Mouse (Mus musculus) limb, embryonic 13.5 days (tissue): ENCODE results near the gene Tbck. TPM values are rescaled to one million over a fixed set of nuclear protein-coding genes. Genes with fewer than 3 reads are reported as not detected.

Experiments used
- ATAC-seq: fragments of 200-750 bp; cut with Nextera tagmentation; 2 replicates; pipeline ENCODE4 v1.8.0; 2017; ENCODE audit warnings: low read depth, moderate number of reproducible peaks, moderate TSS enrichment; ENCODE audit not compliant: low FRiP score
- H3K27ac ChIP-seq: fragments of 300-500 bp; sonication (generic); 2 replicates; pipeline ENCODE4 v1.5.1; 2015; ENCODE audit warnings: inconsistent platforms, mild to moderate bottlenecking, moderate library complexity
- H3K27me3 ChIP-seq: fragments of 300-500 bp; sonication (generic); 2 replicates; pipeline ENCODE4 v1.6.1; 2015; ENCODE audit warnings: mild to moderate bottlenecking, inconsistent platforms
- H3K36me3 ChIP-seq: fragments of 300-500 bp; sonication (generic); 2 replicates; pipeline ENCODE4 v1.6.1; 2015; ENCODE audit warnings: inconsistent platforms, mild to moderate bottlenecking, moderate library complexity
- H3K4me1 ChIP-seq: fragments of 300-500 bp; sonication (generic); 2 replicates; pipeline ENCODE4 v1.6.1; 2015; ENCODE audit warnings: inconsistent platforms
- H3K4me2 ChIP-seq: fragments of 300-500 bp; sonication (generic); replicated peaks from 2 replicates; pipeline ENCODE4 v1.6.1; 2015; ENCODE audit warnings: inconsistent platforms, mild to moderate bottlenecking, moderate library complexity
- H3K4me3 ChIP-seq: fragments of 300-500 bp; sonication (generic); 2 replicates; pipeline ENCODE4 v1.5.1; 2015; ENCODE audit warnings: moderate library complexity, mild to moderate bottlenecking, inconsistent platforms
- H3K9ac ChIP-seq: fragments of 300-500 bp; sonication (generic); 2 replicates; pipeline ENCODE4 v1.6.1; 2015; ENCODE audit warnings: mild to moderate bottlenecking, inconsistent platforms
- H3K9me3 ChIP-seq: fragments of 300-500 bp; sonication (generic); 2 replicates; pipeline ENCODE4 v1.6.1; 2016; ENCODE audit warnings: inconsistent platforms
- WGBS: fragments of 180-500 bp; shearing (Covaris S2); methylation state at CpG from one replicate; pipeline ENCODE4 v1.1.7; 2015; 5-methylcytosine and 5-hydroxymethylcytosine counted together
- polyA plus RNA-seq: library from polyadenylated mRNA; unstranded; fragments of >200 nt; fragmentation: Nextera tagmentation; extraction: Ambion mirVana; gene quantifications from 2 replicates; pipeline ENCODE4 v1.2.1, GENCODE M21; 2015

Tbck gene
- polyA plus RNA-seq, 1 experiment from 2014 or later: 30.9 TPM

DNA sequence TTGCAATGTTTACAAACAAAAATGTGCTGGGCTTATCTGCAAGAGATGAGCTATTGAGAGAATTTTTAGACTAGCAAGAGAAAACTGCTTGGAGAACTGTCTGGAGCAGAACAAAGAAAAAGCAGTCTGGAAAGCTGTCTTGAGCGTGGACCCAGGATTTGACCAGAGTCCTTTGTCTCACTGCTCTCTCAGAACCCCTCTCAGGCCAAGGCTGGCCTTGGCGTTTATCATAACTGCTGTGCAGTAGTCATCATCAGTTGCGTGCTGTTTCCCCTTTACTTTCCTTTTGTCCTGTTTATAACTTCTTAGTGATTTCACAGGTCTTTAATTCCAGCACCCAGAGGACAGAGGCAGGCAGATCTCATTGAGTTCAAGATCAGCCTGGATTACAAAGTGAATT is 20.3 kb downstream of the Tbck start:
- H3K36me3 ChIP-seq: peaks cover 15% of the 10 kb centered on the region
- 84% methylated on average over 3 of the region's 3 CpGs for WGBS
- H3K4me2 ChIP-seq: no peak overlapping the region
- H3K27ac ChIP-seq: no peak overlapping the region
- H3K4me3 ChIP-seq: no peak overlapping the region
- no peak overlapping the region for H3K9ac ChIP-seq
- no peak for ATAC-seq
- H3K27me3 ChIP-seq: no peaks in the 10 kb centered on the region
- H3K4me1 ChIP-seq: no peaks in the 10 kb centered on the region
- H3K9me3 ChIP-seq: no peaks in the 10 kb centered on the region

DNA sequence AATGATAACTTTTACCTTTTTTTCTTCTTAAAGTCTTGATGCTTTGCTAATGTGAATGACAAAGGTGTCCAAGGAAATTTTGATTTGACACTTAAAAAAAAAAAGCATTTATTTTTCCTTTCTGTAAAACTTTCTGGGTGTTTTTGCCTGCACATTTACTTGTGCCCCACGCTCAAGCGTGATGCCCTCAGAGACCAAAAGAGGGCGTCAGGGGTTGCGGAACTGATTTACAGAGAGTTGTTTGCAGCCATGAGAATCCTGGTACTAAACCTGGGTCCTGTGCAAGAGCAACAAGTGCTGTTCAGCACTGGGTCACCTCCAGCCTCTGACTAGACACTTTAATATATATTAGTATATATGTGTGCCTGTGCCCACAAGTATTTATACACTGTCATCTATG is 23.0 kb downstream of the Tbck start:
- ATAC-seq: no peak
- Histone ChIP-seq H3K9ac (no peak overlapping the region), H3K27me3 (no peaks in the 10 kb centered on the region), H3K36me3 (peaks cover 15% of the 10 kb centered on the region), H3K27ac (no peak overlapping the region), H3K4me1 (no peaks in the 10 kb centered on the region), H3K4me2 (no peak overlapping the region), H3K9me3 (peaks cover under 1% of the 10 kb centered on the region; the same call in 1 of the 2 replicates), H3K4me3 (no peak overlapping the region)
- 88% methylated on average over 4 of the region's 4 CpGs for WGBS

DNA sequence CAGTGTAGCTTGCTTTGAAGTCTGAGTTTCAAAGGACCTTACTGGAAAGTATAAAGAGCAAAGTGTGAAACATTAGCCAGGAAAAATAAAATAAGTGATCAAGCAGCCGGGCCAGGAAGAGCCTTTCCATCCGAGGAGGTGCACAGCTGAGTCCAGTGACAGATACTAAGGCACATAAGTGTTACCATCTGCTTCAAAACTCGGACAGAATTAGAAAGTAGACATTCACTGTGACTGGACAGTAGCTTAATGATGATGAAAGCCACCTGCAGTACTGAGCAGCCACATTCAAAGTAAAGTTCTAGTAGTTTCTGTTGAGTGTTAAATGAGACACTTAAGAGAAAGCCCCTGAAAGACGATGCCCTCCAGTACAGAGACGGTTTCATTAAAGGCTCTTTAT is 30.0 kb downstream of the Tbck start:
- no peak overlapping the region for H3K4me3 ChIP-seq
- H3K4me1 ChIP-seq: no peaks in the 10 kb centered on the region
- H3K9me3 ChIP-seq: peaks cover 3% of the 10 kb centered on the region; the same call in 1 of the 2 replicates
- no peak overlapping the region for H3K4me2 ChIP-seq
- peaks cover 13% of the 10 kb centered on the region for H3K36me3 ChIP-seq
- H3K27me3 ChIP-seq: no peaks in the 10 kb centered on the region
- ATAC-seq: no peak
- H3K9ac ChIP-seq: no peak overlapping the region
- no peak overlapping the region for H3K27ac ChIP-seq
- 18% methylated on average over 5 of the region's 5 CpGs for WGBS

GRCm38 (mm10) chr3:132717316-132717715 is 33.4 kb downstream of the Tbck start:
- no peak overlapping the region for H3K4me2 ChIP-seq
- 94% methylated on average over 4 of the region's 4 CpGs for WGBS
- peaks cover 13% of the 10 kb centered on the region for H3K36me3 ChIP-seq
- H3K27ac ChIP-seq: no peak overlapping the region
- ATAC-seq: no peak
- H3K27me3 ChIP-seq: no peaks in the 10 kb centered on the region
- H3K4me3 ChIP-seq: no peak overlapping the region
- no peak overlapping the region for H3K9ac ChIP-seq
- no peaks in the 10 kb centered on the region for H3K4me1 ChIP-seq
- H3K9me3 ChIP-seq: no peaks in the 10 kb centered on the region

GRCm38 (mm10) chr3:132724326-132724725 is 40.4 kb downstream of the Tbck start:
- no peaks in the 10 kb centered on the region for H3K4me1 ChIP-seq
- H3K9me3 ChIP-seq: no peaks in the 10 kb centered on the region
- 78% methylated on average over 3 of the region's 3 CpGs for WGBS
- peaks cover 48% of the 10 kb centered on the region for H3K36me3 ChIP-seq
- no peak overlapping the region for H3K4me2 ChIP-seq
- ATAC-seq: no peak
- no peaks in the 10 kb centered on the region for H3K27me3 ChIP-seq
- H3K27ac ChIP-seq: no peak overlapping the region
- no peak overlapping the region for H3K9ac ChIP-seq
- no peak overlapping the region for H3K4me3 ChIP-seq

DNA sequence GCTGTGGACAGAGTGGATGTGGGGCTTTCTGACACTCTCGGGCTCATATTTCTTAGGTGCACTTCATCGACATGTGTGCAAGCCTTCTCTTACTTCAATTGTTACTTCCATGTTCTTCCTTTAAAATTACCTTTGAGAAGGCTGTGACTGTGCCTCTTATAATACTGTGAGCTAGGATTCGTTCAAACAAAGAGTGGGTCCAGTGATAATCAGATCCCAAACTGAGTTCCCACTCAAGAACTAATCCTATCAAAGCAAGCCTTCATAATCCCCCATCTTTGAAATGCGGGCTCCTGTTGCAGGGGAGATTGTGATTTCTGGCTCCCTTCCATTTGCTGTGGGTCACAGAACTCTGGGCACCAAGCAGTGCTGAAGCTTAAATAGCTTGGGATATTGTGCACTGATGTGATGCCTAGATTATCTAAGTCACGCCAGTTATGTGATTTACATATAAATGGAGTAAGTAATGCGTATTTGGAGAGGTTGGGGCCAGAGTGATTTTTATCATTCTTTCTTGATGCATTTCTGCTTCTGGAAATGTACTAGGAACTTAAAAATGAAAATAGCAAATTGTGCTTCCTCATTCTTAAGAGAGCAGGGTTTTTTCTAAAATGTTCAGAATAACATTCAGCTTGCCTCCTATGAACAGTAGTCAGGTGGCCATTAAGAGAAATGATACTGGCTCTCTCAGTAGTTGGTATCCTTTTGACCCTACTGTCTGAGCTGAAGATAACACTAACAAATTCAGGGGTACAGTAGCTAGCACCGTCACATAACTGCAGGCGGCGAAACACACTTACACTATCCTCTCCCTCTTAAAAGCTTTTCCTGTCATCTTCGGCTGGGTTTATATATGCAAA is 60.6 kb downstream of the Tbck start:
- no peak overlapping the region for H3K4me3 ChIP-seq
- 0 out of 2 replicates have a peak, but pooled peaks cover 2% of the 10 kb centered on the region for H3K4me1 ChIP-seq
- ATAC-seq: no peak
- H3K9ac ChIP-seq: no peak overlapping the region
- H3K27me3 ChIP-seq: no peaks in the 10 kb centered on the region
- no peak overlapping the region for H3K4me2 ChIP-seq
- no peak overlapping the region for H3K27ac ChIP-seq
- peaks cover 8% of the 10 kb centered on the region for H3K36me3 ChIP-seq
- no peaks in the 10 kb centered on the region for H3K9me3 ChIP-seq
- 86% methylated on average over 10 of the region's 10 CpGs for WGBS

DNA sequence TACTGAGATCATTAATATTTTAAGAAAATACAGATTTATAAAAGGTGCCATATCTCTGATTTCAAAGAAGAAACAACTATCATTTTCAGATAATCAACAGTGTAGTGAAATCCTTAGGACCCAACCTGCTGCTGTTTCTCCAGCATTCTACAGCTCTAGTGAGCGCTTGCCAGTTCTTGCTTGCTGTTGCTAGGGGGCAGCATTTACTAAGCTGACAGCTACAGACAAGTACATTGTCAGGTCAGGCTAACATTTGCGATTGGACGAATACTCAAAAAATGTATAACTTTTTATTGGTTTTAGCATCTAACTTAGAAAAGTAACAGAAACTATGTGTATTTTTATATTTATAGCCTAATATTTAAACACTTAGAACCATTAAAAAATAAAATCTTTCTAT is 63.1 kb downstream of the Tbck start:
- H3K9me3 ChIP-seq: no peaks in the 10 kb centered on the region
- H3K27ac ChIP-seq: no peak overlapping the region
- peak; percentile 76; the same call in 1 of the 2 replicates for ATAC-seq
- no peak overlapping the region for H3K4me2 ChIP-seq
- no peaks in the 10 kb centered on the region for H3K27me3 ChIP-seq
- H3K4me3 ChIP-seq: no peak overlapping the region
- 0 out of 2 replicates have a peak, but pooled peaks cover 4% of the 10 kb centered on the region for H3K4me1 ChIP-seq
- 20% methylated on average over 3 of the region's 3 CpGs for WGBS
- peaks cover 8% of the 10 kb centered on the region for H3K36me3 ChIP-seq
- H3K9ac ChIP-seq: no peak overlapping the region

- Histone ChIP-seq H3K36me3 (peaks cover 12% of the 10 kb centered on the region; the same call in 1 of the 2 replicates), H3K9ac (no peak overlapping the region), H3K4me3 (no peak overlapping the region), H3K27ac (no peak overlapping the region), H3K4me1 (0 out of 2 replicates have a peak, but pooled peaks cover 4% of the 10 kb centered on the region), H3K9me3 (no peaks in the 10 kb centered on the region), H3K27me3 (no peaks in the 10 kb centered on the region), H3K4me2 (no peak overlapping the region)
- WGBS: 76% methylated on average over 14 of the region's 14 CpGs
- ATAC-seq: no peak
These were observed 63.8 kb downstream of the Tbck start for GRCm38 (mm10) chr3:132747766-132748165.

- Histone ChIP-seq H3K4me1 (0 out of 2 replicates have a peak, but pooled peaks cover 4% of the 10 kb centered on the region), H3K4me3 (no peak overlapping the region), H3K27ac (no peak overlapping the region), H3K4me2 (no peak overlapping the region), H3K36me3 (peaks cover 18% of the 10 kb centered on the region), H3K9me3 (no peaks in the 10 kb centered on the region), H3K9ac (no peak overlapping the region), H3K27me3 (no peaks in the 10 kb centered on the region)
- ATAC-seq: no peak
- 90% methylated on average over 3 of the region's 3 CpGs for WGBS
These were observed 64.8 kb downstream of the Tbck start for GRCm38 (mm10) chr3:132748750-132749149.

DNA sequence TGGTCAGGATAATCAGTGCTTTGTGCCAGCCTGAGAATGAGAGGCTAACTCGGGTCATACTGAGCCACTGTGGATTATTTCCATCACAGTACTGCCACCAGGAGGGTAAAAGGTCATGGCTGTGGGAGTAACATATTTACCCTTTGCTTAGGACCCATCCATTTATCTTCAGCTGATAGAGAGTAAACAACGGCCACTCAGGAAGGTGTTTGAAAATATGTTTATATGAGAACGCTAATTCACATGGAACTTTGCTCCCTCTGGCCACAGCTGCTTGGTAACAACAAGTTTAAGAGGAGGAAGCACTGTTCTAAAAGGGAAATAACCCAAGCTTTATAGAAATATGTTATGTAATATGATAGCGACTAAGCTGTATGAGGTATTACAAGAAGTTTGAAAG is 68.8 kb downstream of the Tbck start:
- H3K9me3 ChIP-seq: no peaks in the 10 kb centered on the region
- no peak for ATAC-seq
- H3K36me3 ChIP-seq: peaks cover 38% of the 10 kb centered on the region
- H3K27ac ChIP-seq: no peak overlapping the region
- no peak overlapping the region for H3K4me2 ChIP-seq
- H3K4me1 ChIP-seq: 0 out of 2 replicates have a peak, but pooled peaks cover 4% of the 10 kb centered on the region
- no peak overlapping the region for H3K4me3 ChIP-seq
- no peak overlapping the region for H3K9ac ChIP-seq
- no peaks in the 10 kb centered on the region for H3K27me3 ChIP-seq
- WGBS: 79% methylated on average over 4 of the region's 4 CpGs

DNA sequence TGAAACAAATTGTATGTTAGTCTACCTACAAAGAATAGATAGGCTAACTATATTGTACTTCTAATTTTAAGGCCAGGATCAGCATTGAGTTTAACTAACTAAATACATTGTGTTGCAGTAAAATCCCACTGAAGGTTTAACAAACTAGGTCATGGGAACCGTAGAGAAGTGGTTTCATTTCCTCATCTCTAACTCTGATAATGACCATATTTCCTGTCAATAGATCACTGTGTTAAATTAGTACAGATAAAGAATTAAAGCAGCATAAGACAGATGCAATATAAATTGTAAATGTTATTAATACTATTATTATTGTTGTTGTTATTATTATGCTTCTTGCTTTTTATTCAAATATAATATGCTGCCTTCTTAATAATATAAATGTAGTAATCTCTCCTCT is 72.3 kb downstream of the Tbck start:
- Histone ChIP-seq H3K4me3 (no peak overlapping the region), H3K4me1 (no peaks in the 10 kb centered on the region), H3K9me3 (no peaks in the 10 kb centered on the region), H3K9ac (no peak overlapping the region), H3K36me3 (peaks cover 45% of the 10 kb centered on the region), H3K4me2 (no peak overlapping the region), H3K27me3 (no peaks in the 10 kb centered on the region), H3K27ac (no peak overlapping the region)
- WGBS: 78% methylated on average over 1 of the region's 1 CpGs
- no peak for ATAC-seq

GRCm38 (mm10) chr3:132766033-132766726 is 82.2 kb downstream of the Tbck start:
- 91% methylated on average over 17 of the region's 17 CpGs for WGBS
- H3K4me3 ChIP-seq: no peak overlapping the region
- no peaks in the 10 kb centered on the region for H3K9me3 ChIP-seq

More at GRCm38 (mm10) chr3:132766033-132766726, 82.2 kb downstream of the Tbck start:
- Histone ChIP-seq H3K27me3 (no peaks in the 10 kb centered on the region), H3K4me1 (no peaks in the 10 kb centered on the region), H3K36me3 (peaks cover 13% of the 10 kb centered on the region), H3K9ac (no peak overlapping the region), H3K27ac (no peak overlapping the region), H3K4me2 (no peak overlapping the region)
- no peak for ATAC-seq
